Mouse (Mus musculus): ENCODE data around the gene Nr5a1. TPM values are rescaled to one million over a fixed set of nuclear protein-coding genes. Genes with fewer than 3 reads are reported as not detected.

Nr5a1 gene
- polyA plus RNA-seq (2014; fragmentation: Nextera tagmentation; extraction: Ambion mirVana): 0.14 and 0.29 TPM in 2 replicates

DNA sequence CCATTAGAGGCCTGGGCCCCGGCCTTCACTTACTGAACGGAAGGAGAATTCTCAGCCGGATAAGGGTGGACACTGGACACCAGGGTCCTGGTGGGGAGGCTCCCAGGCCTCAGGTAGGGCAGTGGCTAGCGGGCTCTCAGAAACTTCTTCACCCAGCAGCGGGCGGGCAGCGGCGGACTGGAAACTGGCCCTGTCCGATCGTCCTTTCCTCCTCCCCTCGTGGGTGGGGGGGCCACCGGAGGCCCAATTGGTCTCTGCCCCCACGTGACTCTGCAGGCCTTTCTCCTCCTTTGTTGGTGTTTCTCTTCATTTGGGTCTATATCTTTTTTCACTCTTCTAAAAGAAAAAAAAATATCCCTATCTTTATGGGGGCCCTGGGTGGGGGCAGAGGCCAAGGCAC is at the start of gene Nr5a1:
TSS of gene Nr5a1 (minus strand) at position 219 of the 400 bp plus-strand sequence.
- H3K4me1 ChIP-seq (ENCODE audit: insufficient read depth): peaks cover 11% of the 10 kb centered on the region
- no peak within 1 kb of the TSS for H3K4me2 ChIP-seq
- WGBS: 88% methylated on average over 13 of the region's 13 CpGs
- no peaks in the 10 kb centered on the region for H3K36me3 ChIP-seq (ENCODE audit: insufficient read depth)
- ATAC-seq (ENCODE audit: insufficient read depth): no peak
- no peak within 1 kb of the TSS for H3K27ac ChIP-seq (ENCODE audit: low read depth)
- TF ChIP-seq CTCF (IDR thresholded peaks at IDR 0.05; ENCODE audit: low read depth): no peak
- H3K9ac ChIP-seq: no peak within 1 kb of the TSS
- H3K4me3 ChIP-seq (ENCODE audit: low read depth, low read length): no peak within 1 kb of the TSS
- peaks cover 50% of the 10 kb centered on the region for H3K27me3 ChIP-seq (ENCODE audit: insufficient read depth, low read length)
- H3K9me3 ChIP-seq (ENCODE audit: low read depth, low read length): no peaks in the 10 kb centered on the region
- DNase-seq: no peak

DNA sequence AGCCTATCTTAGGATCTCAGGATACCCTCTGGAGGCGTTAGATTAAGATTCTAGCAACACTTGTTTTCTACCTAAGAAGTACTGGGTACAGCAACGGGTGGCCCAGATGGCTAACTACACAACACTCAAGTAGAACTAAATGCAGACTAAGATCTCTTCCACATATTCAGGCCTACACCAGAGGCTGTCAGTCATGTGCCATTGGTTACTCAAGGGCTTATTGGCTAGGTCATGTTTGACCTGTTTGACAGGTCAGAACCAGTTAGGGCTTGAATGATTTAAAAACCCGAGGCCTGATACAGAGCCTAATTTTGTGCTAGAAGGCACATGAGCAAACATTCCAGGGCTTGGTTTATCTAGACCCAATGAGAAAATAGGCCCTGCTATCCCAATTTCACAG is 25.5 kb upstream of the Nr5a1 start:
- WGBS: 66% methylated on average over 3 of the region's 3 CpGs
- Histone ChIP-seq H3K9me3 (ENCODE audit: low read depth, low read length) (no peaks in the 10 kb centered on the region), H3K9ac (no peak overlapping the region), H3K4me3 (ENCODE audit: low read depth, low read length) (no peak overlapping the region), H3K36me3 (ENCODE audit: insufficient read depth) (no peaks in the 10 kb centered on the region), H3K4me2 (no peak overlapping the region), H3K27ac (ENCODE audit: low read depth) (no peak overlapping the region), H3K4me1 (ENCODE audit: insufficient read depth) (no peaks in the 10 kb centered on the region), H3K27me3 (ENCODE audit: insufficient read depth, low read length) (no peaks in the 10 kb centered on the region)
- ATAC-seq (ENCODE audit: insufficient read depth): peak; percentile 35; the same call in 1 of the 2 replicates
- no peak for DNase-seq
- TF ChIP-seq CTCF (IDR thresholded peaks at IDR 0.05; ENCODE audit: low read depth): no peak

DNA sequence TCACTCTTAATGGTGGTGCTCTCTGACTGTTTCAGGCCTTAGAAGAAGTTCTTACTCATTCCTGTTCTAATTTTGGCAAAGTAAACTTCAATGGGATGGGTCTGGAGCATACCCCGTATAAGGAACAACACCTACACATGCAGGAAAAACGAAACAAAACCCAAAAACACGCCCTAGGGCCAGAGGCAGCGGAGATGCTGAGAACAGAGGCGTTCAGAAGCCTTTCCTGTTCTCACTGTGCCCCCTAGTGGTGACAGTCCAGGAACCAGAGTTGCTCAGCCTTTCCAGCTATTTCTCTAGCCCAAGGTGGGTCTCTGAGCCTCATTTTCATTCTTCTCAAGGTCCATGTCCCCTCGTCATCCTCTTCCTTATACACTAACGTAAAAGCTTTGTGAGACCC is 25.1 kb upstream of the Nr5a1 start:
- no peak overlapping the region for H3K4me2 ChIP-seq
- no peaks in the 10 kb centered on the region for H3K9me3 ChIP-seq (ENCODE audit: low read depth, low read length)
- no peaks in the 10 kb centered on the region for H3K27me3 ChIP-seq (ENCODE audit: insufficient read depth, low read length)
- WGBS: 11% methylated on average over 7 of the region's 7 CpGs
- H3K36me3 ChIP-seq (ENCODE audit: insufficient read depth): no peaks in the 10 kb centered on the region
- peak; percentile 84; the same call in 1 of the 2 replicates for ATAC-seq (ENCODE audit: insufficient read depth)
- DNase-seq: peak; percentile 93
- TF ChIP-seq CTCF (IDR thresholded peaks at IDR 0.05; ENCODE audit: low read depth): peak; percentile 95
- H3K4me1 ChIP-seq (ENCODE audit: insufficient read depth): no peaks in the 10 kb centered on the region
- no peak overlapping the region for H3K9ac ChIP-seq
- no peak overlapping the region for H3K4me3 ChIP-seq (ENCODE audit: low read depth, low read length)
- no peak overlapping the region for H3K27ac ChIP-seq (ENCODE audit: low read depth)

DNA sequence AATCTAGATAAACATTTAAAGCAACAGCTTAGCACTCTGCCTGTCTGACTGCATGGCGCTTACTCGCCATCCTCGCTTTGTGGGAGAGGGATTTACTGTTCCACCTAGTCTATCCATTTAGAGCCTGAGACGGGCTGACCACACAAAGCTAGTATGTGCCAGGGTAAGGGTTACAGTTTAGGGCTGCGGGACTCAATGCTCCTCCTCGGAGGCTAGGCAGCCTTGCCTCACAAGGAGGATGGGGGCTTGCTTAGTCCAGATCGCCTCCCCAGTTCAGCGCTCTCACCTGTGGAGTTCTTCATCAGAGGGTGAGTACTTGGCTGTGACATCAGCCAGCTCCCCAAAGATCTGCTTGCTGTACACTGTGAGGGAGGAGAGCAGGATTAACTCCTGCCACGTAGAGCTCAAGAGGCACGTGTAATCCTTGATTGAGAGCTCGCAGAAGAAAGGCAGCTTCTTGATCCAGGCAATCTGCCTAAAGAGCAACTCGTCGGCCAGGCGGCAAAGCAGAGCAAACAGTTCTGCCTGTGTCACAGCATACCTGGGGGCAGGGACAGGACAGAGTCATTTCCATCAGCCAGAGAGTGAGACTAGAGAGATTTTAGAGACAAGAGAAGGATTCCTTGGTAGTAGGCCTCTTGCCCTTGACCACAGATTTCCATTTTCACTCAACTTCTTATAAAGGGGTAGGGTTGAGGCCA is 24.4 kb upstream of the Nr5a1 start:
- Histone ChIP-seq H3K4me1 (ENCODE audit: insufficient read depth) (no peaks in the 10 kb centered on the region), H3K4me3 (ENCODE audit: low read depth, low read length) (no peak overlapping the region), H3K4me2 (no peak overlapping the region), H3K36me3 (ENCODE audit: insufficient read depth) (no peaks in the 10 kb centered on the region), H3K27ac (ENCODE audit: low read depth) (no peak overlapping the region), H3K9me3 (ENCODE audit: low read depth, low read length) (no peaks in the 10 kb centered on the region), H3K9ac (no peak overlapping the region), H3K27me3 (ENCODE audit: insufficient read depth, low read length) (no peaks in the 10 kb centered on the region)
- ATAC-seq (ENCODE audit: insufficient read depth) (peak; percentile 35; the same call in 1 of the 2 replicates), DNase-seq (peak; percentile 17)
- TF ChIP-seq CTCF (IDR thresholded peaks at IDR 0.05; ENCODE audit: low read depth): no peak
- 77% methylated on average over 14 of the region's 14 CpGs for WGBS

DNA sequence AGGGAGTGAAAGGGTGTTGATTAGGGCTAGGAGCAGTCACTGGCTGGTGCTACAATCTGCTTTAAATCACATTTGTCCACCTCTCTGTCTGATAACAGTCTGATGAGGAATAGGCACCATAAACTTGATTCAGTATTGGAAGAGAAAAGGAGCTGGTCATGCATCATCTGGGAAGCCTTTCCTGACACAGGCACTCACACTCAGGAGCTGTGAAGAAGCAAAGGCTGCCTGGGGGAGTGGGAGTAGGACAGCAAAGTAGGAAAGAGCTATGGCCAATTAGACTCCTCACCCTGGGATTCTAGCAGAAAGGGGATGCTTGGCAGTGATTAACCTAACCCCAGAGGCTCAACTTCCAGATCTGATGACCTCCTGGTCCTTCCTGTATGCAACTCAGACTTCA is 21.4 kb upstream of the Nr5a1 start:
- DNase-seq: no peak
- Histone ChIP-seq H3K4me1 (ENCODE audit: insufficient read depth) (no peaks in the 10 kb centered on the region), H3K27ac (ENCODE audit: low read depth) (no peak overlapping the region), H3K36me3 (ENCODE audit: insufficient read depth) (no peaks in the 10 kb centered on the region), H3K9me3 (ENCODE audit: low read depth, low read length) (no peaks in the 10 kb centered on the region), H3K4me3 (ENCODE audit: low read depth, low read length) (no peak overlapping the region), H3K4me2 (no peak overlapping the region), H3K27me3 (ENCODE audit: insufficient read depth, low read length) (no peaks in the 10 kb centered on the region), H3K9ac (no peak overlapping the region)
- no peak for ATAC-seq (ENCODE audit: insufficient read depth)
- TF ChIP-seq CTCF (IDR thresholded peaks at IDR 0.05; ENCODE audit: low read depth): no peak

DNA sequence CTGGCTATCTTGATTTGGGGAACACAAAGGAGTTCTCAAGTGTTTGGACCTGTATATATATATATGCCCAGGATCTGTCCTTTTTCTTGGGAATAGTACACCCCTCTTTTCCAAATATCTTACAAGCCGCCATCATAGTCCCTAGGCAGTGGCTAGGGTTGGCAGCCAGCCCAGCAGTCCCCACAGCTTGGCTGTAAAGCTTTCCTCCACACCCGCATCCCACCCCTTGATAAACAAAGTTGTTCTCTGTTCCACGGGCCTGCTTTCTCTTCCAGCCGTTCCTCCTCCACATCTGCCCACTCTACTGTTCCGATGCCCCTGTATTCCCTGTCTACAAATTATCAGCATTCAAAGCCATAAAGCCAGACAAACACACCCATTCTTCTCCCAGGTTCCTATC is 20.4 kb upstream of the Nr5a1 start:
- Histone ChIP-seq H3K27ac (ENCODE audit: low read depth) (no peak overlapping the region), H3K4me1 (ENCODE audit: insufficient read depth) (no peaks in the 10 kb centered on the region), H3K9ac (no peak overlapping the region), H3K9me3 (ENCODE audit: low read depth, low read length) (no peaks in the 10 kb centered on the region), H3K27me3 (ENCODE audit: insufficient read depth, low read length) (no peaks in the 10 kb centered on the region), H3K36me3 (ENCODE audit: insufficient read depth) (no peaks in the 10 kb centered on the region), H3K4me2 (no peak overlapping the region), H3K4me3 (ENCODE audit: low read depth, low read length) (no peak overlapping the region)
- TF ChIP-seq CTCF (IDR thresholded peaks at IDR 0.05; ENCODE audit: low read depth): no peak
- WGBS: 45% methylated on average over 5 of the region's 5 CpGs
- ATAC-seq (ENCODE audit: insufficient read depth) (no peak), DNase-seq (peak; percentile 44)

DNA sequence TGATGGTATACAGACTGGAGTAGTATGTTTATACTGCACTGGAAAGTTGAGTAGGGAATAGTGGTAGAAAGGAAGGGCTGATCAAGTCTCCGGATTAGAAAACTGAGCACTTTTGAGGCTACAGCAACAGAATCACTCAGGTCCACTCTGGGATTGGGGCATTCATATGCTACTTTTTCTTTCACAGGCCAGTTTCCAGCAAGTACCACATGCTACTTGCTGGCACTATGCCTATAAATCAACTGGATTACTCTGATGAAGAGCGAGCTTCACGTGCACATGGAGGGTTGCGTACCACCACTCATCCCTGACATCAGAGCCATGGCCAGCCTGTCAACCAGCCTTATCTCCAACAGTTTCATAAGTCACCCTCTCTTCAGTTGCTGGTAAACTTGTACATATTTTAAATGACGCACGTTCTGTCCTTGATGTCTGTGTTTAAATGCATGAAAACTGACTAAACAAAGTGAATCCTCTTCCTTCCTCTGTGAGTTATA is 16.0 kb upstream of the Nr5a1 start:
- 88% methylated on average over 6 of the region's 6 CpGs for WGBS
- no peak for DNase-seq
- no peak for ATAC-seq (ENCODE audit: insufficient read depth)

More for the DNA sequence above, 16.0 kb upstream of the Nr5a1 start:
- H3K4me3 ChIP-seq (ENCODE audit: low read depth, low read length): no peak overlapping the region
- no peak overlapping the region for H3K9ac ChIP-seq
- H3K4me1 ChIP-seq (ENCODE audit: insufficient read depth): no peaks in the 10 kb centered on the region
- TF ChIP-seq CTCF (IDR thresholded peaks at IDR 0.05; ENCODE audit: low read depth): no peak
- H3K4me2 ChIP-seq: no peak overlapping the region
- no peaks in the 10 kb centered on the region for H3K9me3 ChIP-seq (ENCODE audit: low read depth, low read length)
- no peaks in the 10 kb centered on the region for H3K36me3 ChIP-seq (ENCODE audit: insufficient read depth)
- H3K27me3 ChIP-seq (ENCODE audit: insufficient read depth, low read length): no peaks in the 10 kb centered on the region
- H3K27ac ChIP-seq (ENCODE audit: low read depth): no peak overlapping the region
